Mouse (Mus musculus) neural tube, embryonic 12.5 days (tissue): ENCODE measurements around the gene Adora2b. TPM values are rescaled to one million over a fixed set of nuclear protein-coding genes. Genes with fewer than 3 reads are reported as not detected.

Experiments used
- ATAC-seq: fragments of 200-750 bp; cut with Nextera tagmentation; 2 replicates; pipeline ENCODE4 v1.8.0; 2017; ENCODE audit warnings: low read depth, mild to moderate bottlenecking, moderate TSS enrichment, moderate library complexity; ENCODE audit not compliant: low FRiP score
- H3K27ac ChIP-seq: fragments of 300-500 bp; sonication (generic); 2 replicates; pipeline ENCODE4 v1.5.1; 2016
- H3K27me3 ChIP-seq: fragments of 300-500 bp; sonication (generic); replicated peaks from 2 replicates; pipeline ENCODE4 v1.6.1; 2016; ENCODE audit warnings: mild to moderate bottlenecking
- H3K36me3 ChIP-seq: fragments of 300-500 bp; sonication (generic); 2 replicates; pipeline ENCODE4 v1.6.1; 2016; ENCODE audit warnings: mild to moderate bottlenecking
- H3K4me1 ChIP-seq: fragments of 300-500 bp; sonication (generic); 2 replicates; pipeline ENCODE4 v1.6.1; 2016
- H3K4me2 ChIP-seq: fragments of 300-500 bp; sonication (generic); replicated peaks from 2 replicates; pipeline ENCODE4 v1.6.1; 2016; ENCODE audit warnings: mild to moderate bottlenecking
- H3K4me3 ChIP-seq: fragments of 300-500 bp; sonication (generic); 2 replicates; pipeline ENCODE4 v1.5.1; 2016
- H3K9ac ChIP-seq: fragments of 300-500 bp; sonication (generic); 2 replicates; pipeline ENCODE4 v1.6.1; 2016; ENCODE audit warnings: mild to moderate bottlenecking
- H3K9me3 ChIP-seq: fragments of 300-500 bp; sonication (generic); 2 replicates; pipeline ENCODE4 v1.6.1; 2016; ENCODE audit warnings: mild to moderate bottlenecking
- WGBS: fragments of 180-500 bp; shearing (Covaris S2); methylation state at CpG from one replicate; pipeline ENCODE4 v1.1.7; 2016; 5-methylcytosine and 5-hydroxymethylcytosine counted together
- polyA plus RNA-seq: library from polyadenylated mRNA; unstranded; fragments of >200 nt; fragmentation: Nextera tagmentation; extraction: Ambion mirVana; gene quantifications from 2 replicates; pipeline ENCODE4 v1.2.1, GENCODE M21; 2016

Adora2b gene
- polyA plus RNA-seq, 1 experiment from 2014 or later: 5.8 TPM

DNA sequence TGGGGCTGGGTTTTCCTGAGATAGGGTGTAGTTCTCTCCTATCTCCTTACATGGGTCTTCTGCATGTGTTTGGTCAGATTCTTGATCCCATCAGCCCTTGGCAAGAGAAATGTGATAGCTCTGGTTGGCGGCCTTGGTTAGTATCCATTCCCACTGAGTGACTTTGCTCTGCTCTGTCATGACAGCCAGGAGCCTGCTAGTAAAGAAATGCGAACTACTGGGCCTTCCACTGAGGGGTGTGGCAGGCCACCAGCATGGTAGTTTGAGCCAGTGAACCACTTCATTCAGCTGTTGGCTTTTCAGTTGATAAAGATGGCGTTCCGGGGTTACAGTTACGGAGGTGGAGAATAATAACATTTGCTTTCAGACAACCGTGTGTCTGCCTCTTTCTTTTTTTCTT lies 50.1 kb downstream of the Adora2b start:
- ATAC-seq: no peak
- 86% methylated on average over 6 of the region's 6 CpGs for WGBS
- H3K36me3 ChIP-seq: peaks cover 26% of the 10 kb centered on the region; the same call in 1 of the 2 replicates
- no peak overlapping the region for H3K27ac ChIP-seq
- H3K4me3 ChIP-seq: no peak overlapping the region
- H3K9ac ChIP-seq: no peak overlapping the region
- H3K27me3 ChIP-seq: no peaks in the 10 kb centered on the region
- H3K4me1 ChIP-seq: peaks cover 6% of the 10 kb centered on the region; the same call in 1 of the 2 replicates
- no peaks in the 10 kb centered on the region for H3K9me3 ChIP-seq
- H3K4me2 ChIP-seq: no peak overlapping the region

DNA sequence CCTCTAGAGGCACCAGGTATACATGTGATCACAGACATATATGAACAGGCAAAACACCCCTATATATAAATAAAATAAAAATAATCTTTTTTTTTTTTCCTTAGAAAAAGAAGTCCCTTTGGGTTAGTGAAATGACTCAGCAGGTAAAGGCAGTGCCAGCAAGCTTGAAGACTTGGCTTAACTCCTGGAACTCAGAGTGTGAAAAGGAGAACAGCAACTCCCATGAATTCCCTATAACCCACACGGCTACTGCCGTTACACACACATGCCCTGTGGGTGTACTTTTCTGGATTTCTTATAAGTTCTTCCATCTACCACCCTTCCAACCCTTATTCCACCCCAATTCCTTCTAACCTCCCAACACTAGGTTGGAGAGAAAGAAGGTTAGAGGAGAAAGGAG lies 57.1 kb downstream of the Adora2b start:
- H3K4me1 ChIP-seq: peaks cover 6% of the 10 kb centered on the region; the same call in 1 of the 2 replicates
- no peaks in the 10 kb centered on the region for H3K9me3 ChIP-seq
- no peak overlapping the region for H3K27ac ChIP-seq
- no peak overlapping the region for H3K9ac ChIP-seq
- H3K36me3 ChIP-seq: peaks cover 28% of the 10 kb centered on the region
- ATAC-seq: no peak
- no peak overlapping the region for H3K4me2 ChIP-seq
- no peaks in the 10 kb centered on the region for H3K27me3 ChIP-seq
- 96% methylated on average over 2 of the region's 2 CpGs for WGBS
- no peak overlapping the region for H3K4me3 ChIP-seq

DNA sequence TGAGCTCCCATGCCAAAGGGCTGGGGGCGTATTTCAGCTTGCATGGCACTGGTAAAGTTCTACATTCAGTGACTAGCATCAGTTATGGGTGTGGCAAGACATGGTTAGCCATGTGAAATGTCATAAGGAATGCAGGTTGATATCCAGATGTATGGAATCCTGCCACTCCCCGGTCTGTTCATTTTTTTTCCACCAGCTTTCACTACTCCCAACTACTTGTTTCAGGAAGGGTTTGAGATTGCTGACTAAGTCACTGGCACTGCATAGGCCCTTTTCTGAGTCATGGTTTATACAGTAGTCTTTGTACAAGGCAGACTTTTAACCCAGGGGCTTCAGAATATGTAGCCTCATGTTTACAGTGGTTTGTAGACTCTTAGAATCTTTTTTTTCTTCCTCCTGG lies 60.5 kb downstream of the Adora2b start:
- Histone ChIP-seq H3K4me3 (no peak overlapping the region), H3K27me3 (no peaks in the 10 kb centered on the region), H3K4me2 (no peak overlapping the region), H3K27ac (no peak overlapping the region), H3K9me3 (no peaks in the 10 kb centered on the region), H3K36me3 (peaks cover 56% of the 10 kb centered on the region), H3K9ac (no peak overlapping the region), H3K4me1 (no peaks in the 10 kb centered on the region)
- ATAC-seq: no peak
- WGBS: 98% methylated on average over 2 of the region's 2 CpGs

DNA sequence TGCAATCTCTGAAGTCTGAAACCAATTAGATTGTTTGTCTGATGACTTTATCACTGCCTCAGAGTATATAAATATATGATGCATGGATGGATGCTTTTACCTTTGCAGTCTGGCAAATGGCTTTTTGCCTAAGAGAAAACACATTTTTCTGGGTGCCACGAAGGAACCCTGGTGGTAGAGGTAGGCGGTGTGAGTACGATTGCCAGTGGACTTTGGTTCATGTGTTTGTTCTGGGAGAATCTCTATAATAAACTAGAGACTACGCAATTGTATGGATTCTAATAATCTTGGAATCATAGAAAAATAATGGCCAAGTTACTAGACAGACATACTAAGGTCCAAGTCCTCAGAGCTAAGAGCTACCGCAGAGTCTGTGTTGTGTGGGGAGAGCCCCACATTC lies 66.2 kb downstream of the Adora2b start:
- no peaks in the 10 kb centered on the region for H3K9me3 ChIP-seq
- 95% methylated on average over 5 of the region's 5 CpGs for WGBS
- no peaks in the 10 kb centered on the region for H3K27me3 ChIP-seq
- no peaks in the 10 kb centered on the region for H3K4me1 ChIP-seq
- peaks cover 83% of the 10 kb centered on the region for H3K36me3 ChIP-seq
- H3K4me2 ChIP-seq: no peak overlapping the region
- no peak for ATAC-seq
- H3K27ac ChIP-seq: no peak overlapping the region
- no peak overlapping the region for H3K4me3 ChIP-seq
- no peak overlapping the region for H3K9ac ChIP-seq

Other genes with a start within 250 kb of the Adora2b start
- gene Zswim7, start 32.4 kb downstream of the Adora2b start, polyA plus RNA-seq: 17.3 and 17.9 TPM in 2 replicates
- 36.4 and 37.0 TPM in 2 replicates for gene Ttc19, start 32.5 kb downstream of the Adora2b start, polyA plus RNA-seq
- 10.7 and 10.8 TPM in 2 replicates for gene Pigl, start 209.5 kb downstream of the Adora2b start, polyA plus RNA-seq
- gene Ncor1, start 209.6 kb downstream of the Adora2b start, polyA plus RNA-seq: 194 and 201 TPM in 2 replicates